Mouse (Mus musculus) liver, embryonic 16.5 days (tissue): Measurements from ENCODE around the gene Ankmy2. TPM values are rescaled to one million over a fixed set of nuclear protein-coding genes. Genes with fewer than 3 reads are reported as not detected.

Source experiments
- ATAC-seq: fragments of 200-750 bp; cut with Nextera tagmentation; 2 replicates; pipeline ENCODE4 v1.8.0; 2017; ENCODE audit warnings: low read depth, mild to moderate bottlenecking, moderate number of reproducible peaks, moderate library complexity
- H3K27ac ChIP-seq: fragments of 300-500 bp; sonication (generic); 2 replicates; pipeline ENCODE4 v1.5.1; 2014; ENCODE audit warnings: mild to moderate bottlenecking, low read length
- H3K27me3 ChIP-seq: fragments of 300-500 bp; sonication (generic); 2 replicates; pipeline ENCODE4 v1.6.1; 2014; ENCODE audit warnings: low read depth, low read length, mixed read lengths; ENCODE audit not compliant: control insufficient read depth, insufficient read depth
- H3K36me3 ChIP-seq: fragments of 300-500 bp; sonication (generic); 2 replicates; pipeline ENCODE4 v1.6.1; 2014; ENCODE audit warnings: mild to moderate bottlenecking; ENCODE audit not compliant: control insufficient read depth, insufficient read depth
- H3K4me1 ChIP-seq: fragments of 300-500 bp; sonication (generic); 2 replicates; pipeline ENCODE4 v1.6.1; 2014; ENCODE audit warnings: low read depth, low read length, mixed read lengths; ENCODE audit not compliant: control insufficient read depth
- H3K4me2 ChIP-seq: fragments of 300-500 bp; sonication (generic); 2 replicates; pipeline ENCODE4 v1.6.1; 2014; ENCODE audit warnings: low read depth, low read length, mixed read lengths
- H3K4me3 ChIP-seq: fragments of 300-500 bp; sonication (generic); 2 replicates; pipeline ENCODE4 v1.5.1; 2014; ENCODE audit warnings: low read depth, mild to moderate bottlenecking, low read length
- H3K9ac ChIP-seq: fragments of 300-500 bp; sonication (generic); 2 replicates; pipeline ENCODE4 v1.6.1; 2014; ENCODE audit warnings: low read depth, low read length
- H3K9me3 ChIP-seq: fragments of 300-500 bp; sonication (generic); replicated peaks from 2 replicates; pipeline ENCODE4 v1.6.1; 2016; ENCODE audit warnings: low read length; ENCODE audit not compliant: control insufficient read depth
- WGBS: fragments of 180-500 bp; shearing (Covaris S2); extraction: QIAGEN DNeasy Blood & Tissue Kit; methylation state at CpG from one replicate; pipeline ENCODE4 v1.1.7; 2014; ENCODE audit not compliant: insufficient replicate concordance; 5-methylcytosine and 5-hydroxymethylcytosine counted together
- polyA plus RNA-seq: library from polyadenylated mRNA; unstranded; fragments of >200 nt; fragmentation: Nextera tagmentation; extraction: Ambion mirVana; gene quantifications from 2 replicates; pipeline ENCODE4 v1.2.1, GENCODE M21; 2015

Ankmy2 gene
- polyA plus RNA-seq, 1 experiment from 2014 or later, result 6.9 TPM

DNA sequence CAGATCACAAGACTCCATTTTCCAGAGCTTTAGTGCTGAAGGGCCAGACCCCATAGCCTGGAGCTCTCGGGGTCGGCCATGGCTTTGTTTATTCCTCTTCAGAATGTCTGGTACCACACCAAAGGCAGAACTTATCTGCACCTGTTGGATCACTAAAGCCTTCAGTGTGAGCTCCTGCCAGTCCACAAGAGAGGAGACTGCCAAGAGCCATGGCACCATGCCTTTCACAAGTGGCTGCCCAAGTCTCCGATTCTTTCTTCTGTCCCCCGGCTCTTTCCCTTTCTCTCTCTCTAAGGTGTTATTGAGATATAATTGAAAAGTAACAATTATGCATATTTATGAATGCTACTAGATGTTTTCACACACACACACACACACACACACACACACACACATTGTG, 53.2 kb downstream of the Ankmy2 start:
- H3K4me3 ChIP-seq, result no peak overlapping the region
- H3K27ac ChIP-seq, result no peak overlapping the region
- no peaks in the 10 kb centered on the region for H3K9me3 ChIP-seq
- 70% methylated on average over 4 of the region's 4 CpGs for WGBS
- H3K4me1 ChIP-seq, result no peaks in the 10 kb centered on the region
- H3K9ac ChIP-seq, result no peak overlapping the region
- no peak for ATAC-seq
- H3K27me3 ChIP-seq, result no peaks in the 10 kb centered on the region
- H3K36me3 ChIP-seq, result no peaks in the 10 kb centered on the region
- H3K4me2 ChIP-seq, result no peak overlapping the region

DNA sequence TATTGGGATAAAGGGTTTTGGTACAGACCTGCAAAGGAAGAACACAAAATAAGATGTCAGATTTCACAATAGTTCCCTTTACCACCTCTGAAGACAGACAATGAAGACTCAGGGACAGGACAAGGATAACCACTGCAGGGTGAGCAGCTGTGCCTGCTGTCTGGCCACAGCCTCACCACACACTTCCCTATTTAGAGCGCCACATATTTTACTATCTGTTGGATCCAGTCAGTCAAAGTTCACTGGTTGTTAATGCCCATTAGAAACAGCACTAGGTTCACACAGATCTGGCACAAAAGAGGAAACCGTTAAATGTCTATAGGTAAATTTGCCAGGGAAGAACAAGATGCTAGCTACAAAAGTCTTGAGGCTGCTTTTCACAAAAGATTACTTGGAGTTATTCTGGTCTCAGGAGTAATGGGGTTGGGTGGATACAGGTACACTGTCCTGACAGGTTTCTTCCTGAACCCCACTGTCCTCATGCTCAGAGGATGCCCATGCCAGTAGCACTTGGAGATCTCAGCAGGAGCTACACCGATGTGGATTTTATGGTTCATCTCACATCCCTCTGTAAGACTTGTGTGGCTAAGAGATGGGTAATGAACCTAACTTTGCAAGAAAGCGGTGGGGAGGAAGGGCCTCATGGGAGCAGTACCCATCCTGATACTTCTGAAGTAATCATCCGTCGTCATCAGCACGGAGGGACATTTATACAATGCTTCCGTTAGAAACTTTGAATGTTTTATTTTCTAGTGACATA, 57.7 kb downstream of the Ankmy2 start:
- no peaks in the 10 kb centered on the region for H3K9me3 ChIP-seq
- H3K9ac ChIP-seq, result no peak overlapping the region
- H3K27me3 ChIP-seq, result no peaks in the 10 kb centered on the region
- H3K4me1 ChIP-seq, result no peaks in the 10 kb centered on the region
- H3K4me2 ChIP-seq, result no peak overlapping the region
- WGBS, result 29% methylated on average over 8 of the region's 8 CpGs
- no peaks in the 10 kb centered on the region for H3K36me3 ChIP-seq
- no peak overlapping the region for H3K27ac ChIP-seq
- no peak for ATAC-seq
- H3K4me3 ChIP-seq, result no peak overlapping the region

DNA sequence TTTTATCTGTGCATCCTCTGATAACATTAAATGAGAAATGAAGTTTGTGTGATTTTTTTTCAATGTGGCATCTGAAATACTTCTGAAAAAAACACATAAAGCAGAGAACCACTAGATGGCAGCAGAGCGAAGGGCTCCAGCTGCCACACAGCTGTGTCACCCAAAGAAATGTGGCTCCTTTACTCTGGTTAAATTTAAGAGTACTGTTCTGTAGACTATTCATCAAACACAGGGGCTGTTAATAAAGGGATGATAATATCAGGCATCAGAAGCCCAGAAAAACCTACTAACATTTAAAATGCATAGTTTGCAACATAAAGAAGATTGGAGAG, 58.2 kb downstream of the Ankmy2 start:
- H3K36me3 ChIP-seq, result no peaks in the 10 kb centered on the region
- 0% methylated on average over 1 of the region's 1 CpGs for WGBS
- H3K27me3 ChIP-seq, result no peaks in the 10 kb centered on the region
- H3K4me2 ChIP-seq, result no peak overlapping the region
- H3K4me1 ChIP-seq, result no peaks in the 10 kb centered on the region
- no peak for ATAC-seq
- no peak overlapping the region for H3K27ac ChIP-seq
- H3K9me3 ChIP-seq, result no peaks in the 10 kb centered on the region
- no peak overlapping the region for H3K4me3 ChIP-seq
- no peak overlapping the region for H3K9ac ChIP-seq

DNA sequence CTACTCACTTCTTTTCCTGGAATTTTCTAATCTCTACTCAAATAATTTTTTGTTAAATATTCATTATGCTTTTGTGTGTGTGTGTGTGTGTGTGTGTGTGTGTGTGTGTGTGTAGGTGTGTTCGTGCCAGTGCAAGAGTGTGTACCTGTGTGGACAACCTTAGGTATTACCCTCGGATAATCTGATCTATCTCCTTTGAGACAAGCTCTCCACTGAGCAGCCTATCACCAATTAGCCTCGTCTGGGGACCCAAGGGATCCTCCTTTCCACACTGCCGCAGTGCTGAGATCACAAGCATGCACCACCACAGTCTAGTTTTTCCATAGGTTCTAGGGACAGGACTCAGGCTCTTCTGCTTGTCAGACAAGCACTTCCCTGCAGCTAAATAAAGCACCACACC, 59.3 kb downstream of the Ankmy2 start:
- Histone ChIP-seq H3K27ac (no peak overlapping the region), H3K9ac (no peak overlapping the region), H3K9me3 (no peaks in the 10 kb centered on the region), H3K27me3 (no peaks in the 10 kb centered on the region), H3K4me1 (no peaks in the 10 kb centered on the region), H3K4me2 (no peak overlapping the region), H3K36me3 (no peaks in the 10 kb centered on the region), H3K4me3 (no peak overlapping the region)
- WGBS, result 45% methylated on average over 4 of the region's 4 CpGs
- ATAC-seq, result no peak

DNA sequence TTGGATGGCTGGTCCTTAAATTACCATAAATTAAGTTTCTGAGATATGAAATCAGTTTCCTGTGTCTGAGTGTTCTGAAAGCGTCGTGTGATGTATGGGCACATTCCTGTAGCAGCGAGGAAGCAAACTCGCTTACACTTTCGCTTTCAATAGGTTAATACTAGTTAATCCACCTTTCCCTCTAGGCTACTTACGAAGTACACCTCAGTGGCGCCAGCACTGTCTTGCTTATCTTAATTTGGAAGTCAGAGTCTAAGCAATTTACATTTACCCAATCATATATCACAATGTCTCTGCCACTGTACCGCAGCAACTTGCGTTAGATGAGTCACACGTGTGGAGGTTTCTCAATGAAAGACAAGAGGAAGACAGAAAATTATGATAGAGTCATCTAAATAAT, 60.0 kb downstream of the Ankmy2 start:
- H3K9ac ChIP-seq, result no peak overlapping the region
- no peaks in the 10 kb centered on the region for H3K4me1 ChIP-seq
- no peak overlapping the region for H3K27ac ChIP-seq
- H3K4me3 ChIP-seq, result no peak overlapping the region
- H3K9me3 ChIP-seq, result no peaks in the 10 kb centered on the region
- WGBS, result 63% methylated on average over 10 of the region's 10 CpGs
- no peak for ATAC-seq
- H3K4me2 ChIP-seq, result no peak overlapping the region
- no peaks in the 10 kb centered on the region for H3K36me3 ChIP-seq
- H3K27me3 ChIP-seq, result no peaks in the 10 kb centered on the region

DNA sequence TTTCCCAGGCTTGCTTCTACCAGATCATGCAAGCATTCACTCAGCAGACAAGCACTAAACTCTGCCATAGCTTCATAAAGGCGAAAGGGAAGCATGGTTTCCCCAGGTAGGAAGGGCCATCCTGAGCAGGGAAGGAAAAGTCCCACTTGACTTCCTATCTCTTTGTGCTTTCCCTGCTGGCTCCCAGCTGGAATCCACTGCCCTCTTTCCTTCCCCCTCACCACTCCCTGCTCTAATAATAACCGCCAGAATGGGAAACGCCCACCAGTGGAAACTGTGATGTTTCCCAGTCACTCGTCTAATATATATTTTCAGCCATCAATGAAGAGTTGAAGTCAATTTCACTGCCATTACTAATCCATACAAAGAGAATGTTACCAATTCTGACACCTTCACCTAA, 67.5 kb downstream of the Ankmy2 start:
- H3K9ac ChIP-seq, result no peak overlapping the region
- ATAC-seq, result no peak
- 43% methylated on average over 4 of the region's 4 CpGs for WGBS

DNA sequence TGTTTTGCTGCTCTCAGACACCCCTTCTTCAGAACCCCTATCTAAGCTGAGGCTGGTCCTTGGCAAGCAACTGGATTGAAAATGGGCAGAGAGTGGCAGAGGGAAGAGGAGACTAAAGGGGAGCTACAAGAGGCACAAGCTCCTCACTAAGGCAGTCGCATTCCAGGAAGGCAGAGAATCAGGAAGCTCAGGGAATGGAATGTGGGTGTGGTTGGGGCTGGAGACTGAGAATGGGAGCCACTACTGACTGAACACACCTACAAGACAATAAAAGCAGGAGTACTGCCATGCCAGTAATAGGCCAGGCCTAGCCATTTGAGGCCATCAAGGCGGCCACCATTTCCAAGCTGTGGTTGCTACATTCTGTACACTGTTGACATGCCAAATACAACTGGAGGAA, 74.5 kb downstream of the Ankmy2 start:
- no peaks in the 10 kb centered on the region for H3K27me3 ChIP-seq
- H3K36me3 ChIP-seq, result no peaks in the 10 kb centered on the region
- no peaks in the 10 kb centered on the region for H3K4me1 ChIP-seq
- H3K9ac ChIP-seq, result no peak overlapping the region
- H3K27ac ChIP-seq, result no peak overlapping the region
- WGBS, result 69% methylated on average over 2 of the region's 2 CpGs
- ATAC-seq, result no peak
- no peaks in the 10 kb centered on the region for H3K9me3 ChIP-seq
- H3K4me2 ChIP-seq, result no peak overlapping the region
- H3K4me3 ChIP-seq, result no peak overlapping the region

More for the DNA sequence above, 67.5 kb downstream of the Ankmy2 start:
- Histone ChIP-seq H3K4me2 (no peak overlapping the region), H3K27me3 (no peaks in the 10 kb centered on the region), H3K9me3 (no peaks in the 10 kb centered on the region), H3K36me3 (no peaks in the 10 kb centered on the region), H3K4me3 (no peak overlapping the region), H3K4me1 (no peaks in the 10 kb centered on the region), H3K27ac (no peak overlapping the region)

DNA sequence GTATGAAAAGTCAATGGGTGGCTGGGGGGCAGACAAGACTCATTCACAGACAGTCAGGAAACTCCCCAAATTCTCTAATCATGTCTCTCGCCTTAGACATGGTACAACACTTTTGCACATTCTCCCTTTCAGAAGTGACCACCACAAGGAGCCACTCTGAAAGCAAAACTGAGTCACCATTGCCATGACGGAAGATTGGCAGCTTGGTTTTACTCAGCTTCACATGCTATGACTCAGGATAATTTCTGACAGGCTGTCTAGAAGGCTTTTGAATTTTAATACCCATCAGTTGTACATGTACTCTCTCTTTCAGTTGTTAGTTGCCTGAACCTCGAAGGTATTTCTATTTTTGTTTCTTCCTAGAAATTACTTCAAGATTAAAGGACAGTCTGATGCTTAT, 84.3 kb downstream of the Ankmy2 start:
- Histone ChIP-seq H3K4me3 (no peak overlapping the region), H3K27ac (no peak overlapping the region), H3K36me3 (no peaks in the 10 kb centered on the region), H3K4me2 (no peak overlapping the region), H3K9me3 (no peaks in the 10 kb centered on the region), H3K27me3 (no peaks in the 10 kb centered on the region), H3K9ac (no peak overlapping the region), H3K4me1 (no peaks in the 10 kb centered on the region)
- no peak for ATAC-seq
- 55% methylated on average over 3 of the region's 3 CpGs for WGBS
